Mouse (Mus musculus) heart, embryonic 10.5 days (tissue): ENCODE measurements around the gene 4933405O20Rik. TPM values are rescaled to one million over a fixed set of nuclear protein-coding genes. Genes with fewer than 3 reads are reported as not detected.

Source experiments
- DNase-seq: peaks from one replicate; pipeline ENCODE4 v3.0.0-alpha.2; 2017; ENCODE audit warnings: low spot score
- H3K27ac ChIP-seq: fragments of 300-500 bp; sonication (generic); 2 replicates; pipeline ENCODE4 v1.5.1; 2016; ENCODE audit warnings: mild to moderate bottlenecking
- H3K27me3 ChIP-seq: fragments of 300-500 bp; sonication (generic); 2 replicates; pipeline ENCODE4 v1.6.1; 2016; ENCODE audit warnings: mild to moderate bottlenecking; ENCODE audit not compliant: poor library complexity, insufficient read depth, severe bottlenecking
- H3K36me3 ChIP-seq: fragments of 300-500 bp; sonication (generic); 2 replicates; pipeline ENCODE4 v1.6.1; 2016; ENCODE audit warnings: mild to moderate bottlenecking, moderate library complexity
- H3K4me1 ChIP-seq: fragments of 300-500 bp; sonication (generic); 2 replicates; pipeline ENCODE4 v1.6.1; 2016; ENCODE audit warnings: mild to moderate bottlenecking
- H3K4me3 ChIP-seq: fragments of 300-500 bp; sonication (generic); 2 replicates; pipeline ENCODE4 v1.5.1; 2016; ENCODE audit warnings: mild to moderate bottlenecking, moderate library complexity
- H3K9me3 ChIP-seq: fragments of 300-500 bp; sonication (generic); 2 replicates; pipeline ENCODE4 v1.6.1; 2016; ENCODE audit warnings: mild to moderate bottlenecking, moderate library complexity
- WGBS: fragments of 180-500 bp; shearing (Covaris S2); methylation state at CpG from one replicate; pipeline ENCODE4 v1.1.7; 2016; 5-methylcytosine and 5-hydroxymethylcytosine counted together
- polyA plus RNA-seq: library from polyadenylated mRNA; unstranded; fragments of >200 nt; fragmentation: Nextera tagmentation; extraction: Ambion mirVana; gene quantifications from 2 replicates; pipeline ENCODE4 v1.2.1, GENCODE M21; 2016

Gene 4933405O20Rik
- not detected in 2 replicates for polyA plus RNA-seq

GRCm38 (mm10) chr7:50598890-50599289 is at the start of gene 4933405O20Rik:
4933405O20Rik (plus strand) TSS chr7:50599190.
- H3K27ac ChIP-seq: no peak within 1 kb of the TSS

GRCm38 (mm10) chr7:50549572-50549971 is 49.4 kb upstream of the 4933405O20Rik start:
- no peaks in the 10 kb centered on the region for H3K4me1 ChIP-seq
- no peaks in the 10 kb centered on the region for H3K36me3 ChIP-seq
- no peak for DNase-seq
- WGBS: 61% methylated on average over 3 of the region's 3 CpGs
- H3K27me3 ChIP-seq: no peaks in the 10 kb centered on the region
- no peak overlapping the region for H3K27ac ChIP-seq
- H3K9me3 ChIP-seq: no peaks in the 10 kb centered on the region
- no peak overlapping the region for H3K4me3 ChIP-seq

More at GRCm38 (mm10) chr7:50598890-50599289, at the start of gene 4933405O20Rik:
- 77% methylated on average over 3 of the region's 3 CpGs for WGBS
- Histone ChIP-seq H3K4me1 (no peaks in the 10 kb centered on the region), H3K27me3 (no peaks in the 10 kb centered on the region), H3K36me3 (no peaks in the 10 kb centered on the region), H3K9me3 (no peaks in the 10 kb centered on the region), H3K4me3 (no peak within 1 kb of the TSS)
- no peak for DNase-seq

GRCm38 (mm10) chr7:50551426-50551825 is 47.6 kb upstream of the 4933405O20Rik start:
- H3K36me3 ChIP-seq: no peaks in the 10 kb centered on the region
- no peak overlapping the region for H3K27ac ChIP-seq
- H3K4me3 ChIP-seq: no peak overlapping the region
- no peaks in the 10 kb centered on the region for H3K9me3 ChIP-seq
- 69% methylated on average over 4 of the region's 4 CpGs for WGBS
- DNase-seq: no peak
- H3K27me3 ChIP-seq: no peaks in the 10 kb centered on the region
- no peaks in the 10 kb centered on the region for H3K4me1 ChIP-seq

GRCm38 (mm10) chr7:50562708-50563107 is 36.3 kb upstream of the 4933405O20Rik start:
- no peaks in the 10 kb centered on the region for H3K4me1 ChIP-seq
- H3K4me3 ChIP-seq: no peak overlapping the region
- no peak overlapping the region for H3K27ac ChIP-seq
- no peaks in the 10 kb centered on the region for H3K36me3 ChIP-seq
- no peaks in the 10 kb centered on the region for H3K27me3 ChIP-seq
- H3K9me3 ChIP-seq: no peaks in the 10 kb centered on the region
- WGBS: 78% methylated on average over 3 of the region's 3 CpGs
- no peak for DNase-seq

GRCm38 (mm10) chr7:50573841-50574240 is 25.1 kb upstream of the 4933405O20Rik start:
- Histone ChIP-seq H3K36me3 (no peaks in the 10 kb centered on the region), H3K4me3 (no peak overlapping the region), H3K4me1 (no peaks in the 10 kb centered on the region), H3K9me3 (no peaks in the 10 kb centered on the region), H3K27ac (no peak overlapping the region), H3K27me3 (no peaks in the 10 kb centered on the region)
- no peak for DNase-seq
- WGBS: 51% methylated on average over 7 of the region's 7 CpGs

GRCm38 (mm10) chr7:50588642-50589424 is 10.2 kb upstream of the 4933405O20Rik start:
- 46% methylated on average over 8 of the region's 8 CpGs for WGBS
- no peak for DNase-seq
- Histone ChIP-seq H3K4me3 (no peak overlapping the region), H3K4me1 (peaks cover 8% of the 10 kb centered on the region; the same call in 1 of the 2 replicates), H3K27ac (no peak overlapping the region), H3K9me3 (no peaks in the 10 kb centered on the region), H3K27me3 (no peaks in the 10 kb centered on the region), H3K36me3 (no peaks in the 10 kb centered on the region)

- Histone ChIP-seq H3K9me3 (no peaks in the 10 kb centered on the region), H3K4me1 (no peaks in the 10 kb centered on the region), H3K4me3 (no peak overlapping the region), H3K36me3 (no peaks in the 10 kb centered on the region), H3K27me3 (no peaks in the 10 kb centered on the region), H3K27ac (no peak overlapping the region)
- DNase-seq: no peak
- 82% methylated on average over 2 of the region's 2 CpGs for WGBS
Observed at GRCm38 (mm10) chr7:50614101-50614500, 15.1 kb downstream of the 4933405O20Rik start.

- DNase-seq: no peak
- no peak overlapping the region for H3K27ac ChIP-seq
Observed at GRCm38 (mm10) chr7:50629186-50629585, 30.2 kb downstream of the 4933405O20Rik start.

GRCm38 (mm10) chr7:50633147-50633546 is 34.2 kb downstream of the 4933405O20Rik start:
- no peak for DNase-seq

More at GRCm38 (mm10) chr7:50629186-50629585, 30.2 kb downstream of the 4933405O20Rik start:
- H3K4me1 ChIP-seq: no peaks in the 10 kb centered on the region
- H3K36me3 ChIP-seq: no peaks in the 10 kb centered on the region
- no peaks in the 10 kb centered on the region for H3K27me3 ChIP-seq
- H3K4me3 ChIP-seq: no peak overlapping the region
- no peaks in the 10 kb centered on the region for H3K9me3 ChIP-seq
- 56% methylated on average over 3 of the region's 3 CpGs for WGBS

More at GRCm38 (mm10) chr7:50633147-50633546, 34.2 kb downstream of the 4933405O20Rik start:
- Histone ChIP-seq H3K4me3 (no peak overlapping the region), H3K27ac (no peak overlapping the region), H3K4me1 (no peaks in the 10 kb centered on the region), H3K27me3 (no peaks in the 10 kb centered on the region), H3K36me3 (no peaks in the 10 kb centered on the region), H3K9me3 (no peaks in the 10 kb centered on the region)
- WGBS: 70% methylated on average over 2 of the region's 2 CpGs
